8 mouse cellular contexts compared by ENCODE assay signal in the genomic region with DNA sequence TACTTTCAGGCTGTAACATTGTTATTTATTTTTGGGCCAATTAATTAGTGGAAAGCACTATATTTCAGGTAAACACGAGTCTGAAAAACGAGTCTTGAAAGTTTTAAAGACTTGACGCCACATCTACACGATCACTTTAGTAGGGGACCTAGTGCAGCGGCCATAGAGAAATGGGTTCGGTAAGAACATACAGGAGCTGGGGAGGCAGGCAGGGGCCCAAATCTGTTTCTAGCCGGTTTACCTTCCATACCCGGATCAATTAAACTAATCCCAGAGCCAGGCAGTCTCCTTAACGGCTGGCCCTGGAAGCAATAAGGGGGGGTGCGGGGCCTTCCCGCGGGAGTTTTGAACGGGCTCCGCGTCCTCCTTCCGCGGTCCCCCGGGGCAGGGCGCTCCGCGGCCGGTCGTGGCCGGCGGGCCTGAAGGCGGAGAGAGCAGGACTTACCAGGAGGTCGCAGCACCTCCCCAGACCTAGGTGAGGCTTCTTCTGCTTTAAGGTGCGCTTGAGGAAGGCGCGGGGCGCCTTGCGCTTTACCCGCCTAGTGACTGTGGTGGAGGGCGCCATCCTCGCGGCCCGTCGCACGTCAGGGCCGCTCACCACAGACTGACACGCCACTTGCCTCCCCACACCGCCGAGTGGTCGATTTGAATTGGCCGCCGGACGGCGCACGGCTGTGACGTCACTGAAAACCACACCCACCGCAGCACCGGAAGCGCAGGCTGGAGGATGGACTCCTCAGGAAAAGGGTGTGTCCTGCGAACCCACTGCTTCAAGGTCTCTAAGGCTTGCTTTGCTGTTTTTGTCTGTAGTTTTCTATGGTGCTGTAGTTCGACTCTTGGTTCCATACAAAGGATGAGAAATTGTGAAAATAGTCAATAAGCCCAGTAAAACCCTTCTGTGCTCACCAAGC. TPM values are rescaled to one million over a fixed set of nuclear protein-coding genes. Genes with fewer than 3 reads are reported as not detected.
A peak's percentile ranks its signal among the peaks of the same experiment; 100 is the strongest.
DNase-seq lines count a peak whose midpoint lies in the region; ATAC-seq and TF ChIP-seq lines count a peak whose summit lies in the region.

TSS of gene Cenpw (minus strand) at position 645 of the 911 bp plus-strand sequence.

- no peaks in the 10 kb centered on the region for H3K4me1 ChIP-seq in hindbrain, embryonic 14.5 days (replicated peaks; ENCODE audit: control insufficient read depth, insufficient read depth, low read length)

- ATAC-seq in Patski, result peak; percentile 97
- peak; percentile 100 for ATAC-seq in hindbrain, embryonic 14.5 days (ENCODE audit: low FRiP score)

- DNase-seq in Patski (ENCODE audit: low read depth, low spot score), result peak; percentile 58
- peak; percentile 93 to 94 for DNase-seq in cerebellum, postnatal 14 days
- peak; percentile 68 to 77 for DNase-seq in frontal cortex, postnatal 25 days (ENCODE audit: low spot score in 2 of 2)
- DNase-seq in hindbrain, embryonic 14.5 days (ENCODE audit: low spot score), result peak; percentile 95
- DNase-seq in layer of hippocampus, postnatal 36 days, result peak; percentile 83 to 86
- peak; percentile 82 for DNase-seq in lung, postnatal 36 days
- peak; percentile 95 for DNase-seq in retina, postnatal 1 day
- DNase-seq in urinary bladder, adult 18-20 months (ENCODE audit: low spot score in 2 of 2), result peak; percentile 71 to 72

- TF ChIP-seq CTCF in Patski (IDR thresholded peaks at IDR 0.05), result no peak

- no peaks in the 10 kb centered on the region for H3K9me3 ChIP-seq in hindbrain, embryonic 14.5 days (ENCODE audit: control insufficient read depth, low read length)

- no peaks in the 10 kb centered on the region for H3K36me3 ChIP-seq in hindbrain, embryonic 14.5 days (replicated peaks; ENCODE audit: control insufficient read depth, insufficient read depth)

- in situ Hi-C loops in Patski (cut with MboI; ENCODE audit: low pct_unique_long_range_greater_than_20kb), result loop anchor here (25.0 kb wide), 2 partner anchors 387 to 612 kb away; partner anchors contain the start of gene Ncoa7

- 2% methylated on average over 54 of the region's 55 CpGs for WGBS in hindbrain, embryonic 14.5 days

- H3K27me3 ChIP-seq in Patski, result no peaks in the 10 kb centered on the region
- no peaks in the 10 kb centered on the region for H3K27me3 ChIP-seq in hindbrain, embryonic 14.5 days (ENCODE audit: control insufficient read depth, insufficient read depth, low read length)

- H3K9ac ChIP-seq in hindbrain, embryonic 14.5 days, result peak within 1 kb of the TSS; percentile 69

- H3K4me3 ChIP-seq in hindbrain, embryonic 14.5 days (replicated peaks; ENCODE audit: low read length), result peak within 1 kb of the TSS; percentile 50

- POLR2A ChIA-PET in Patski (lab: Charles Lee), result interaction anchor here (0.6 kb wide), 1 partner anchor 421 kb away, joined by 4 read pairs; no protein-coding TSS in a partner anchor

- no peak within 1 kb of the TSS for H3K27ac ChIP-seq in hindbrain, embryonic 14.5 days

- CTCF ChIA-PET in Patski (lab: Charles Lee), result no interaction called here

- peak within 1 kb of the TSS; percentile 95 for H3K4me2 ChIP-seq in hindbrain, embryonic 14.5 days (replicated peaks)

RNA-seq across cellular contexts. Expression of gene Cenpw, which starts in this region (rescaled TPM):
- polyA plus RNA-seq in Patski (2021), result 9.6 TPM
- polyA plus RNA-seq in hindbrain, embryonic 14.5 days (2014; fragmentation: Nextera tagmentation; extraction: Ambion mirVana), result 17.2 and 19.2 TPM in 2 replicates
- 1 to 10 TPM; 1.8 to 2.4 TPM for total RNA-seq in layer of hippocampus, postnatal 36 days (2021)
